Mouse (Mus musculus): ENCODE measurements around the gene Fam120c. TPM values are rescaled to one million over a fixed set of nuclear protein-coding genes. Genes with fewer than 3 reads are reported as not detected.

Fam120c gene
- polyA plus RNA-seq (2012; rRNA removed), result 3.4 and 3.7 TPM in 2 replicates

GRCm38 (mm10) chrX:151343761-151344500, at the start of gene Fam120c:
Gene Fam120c (plus strand): TSS chrX:151344175.

GRCm38 (mm10) chrX:151520458-151521322, 176.7 kb downstream of the Fam120c start, which contains the start of gene Phf8:
Gene Phf8 (plus strand): TSS chrX:151520672.

Other genes with a start within 250 kb of the Fam120c start
- gene Tsr2, start 247.6 kb upstream of the Fam120c start, polyA plus RNA-seq (2012; rRNA removed), result 38.5 and 41.4 TPM in 2 replicates
- 7.1 and 12.1 TPM in 2 replicates for gene Wnk3, start 146.1 kb upstream of the Fam120c start, polyA plus RNA-seq (2012; rRNA removed)
- 20.3 and 21.3 TPM in 2 replicates for gene Phf8, start 176.5 kb downstream of the Fam120c start, polyA plus RNA-seq (2012; rRNA removed)